Mouse (Mus musculus) layer of hippocampus, postnatal 36 days (tissue): ENCODE data around the gene Otp. TPM values are rescaled to one million over a fixed set of nuclear protein-coding genes. Genes with fewer than 3 reads are reported as not detected.
A peak's percentile ranks its signal among the peaks of the same experiment; 100 is the strongest.

Experiments used
- DNase-seq, 2 experiments: peaks; one replicate each; pipeline ENCODE4 v3.0.0; 2022
- total RNA-seq, 2 experiments: library from RNA; stranded (reverse); gene quantifications; 2 replicates each; pipeline ENCODE4 v1.2.3; 2021

The Otp gene
- under 1 TPM in 1 of 2 experiments, not detected in 1; 0.13 TPM for total RNA-seq

GRCm38 (mm10) chr13:94875396-94875880 lies at the start of gene Otp:
Otp (plus strand) TSS chr13:94875602.
- no peak for DNase-seq

- no peak for DNase-seq
These were observed 49.0 kb upstream of the Otp start for GRCm38 (mm10) chr13:94826389-94826788.

GRCm38 (mm10) chr13:94826986-94827385 lies 48.4 kb upstream of the Otp start:
- DNase-seq: no peak

- DNase-seq: no peak
These were observed 47.6 kb upstream of the Otp start for GRCm38 (mm10) chr13:94827847-94828246.

- DNase-seq: no peak
These were observed 37.2 kb upstream of the Otp start for GRCm38 (mm10) chr13:94838047-94838720.

- DNase-seq: no peak
These were observed 36.6 kb upstream of the Otp start for GRCm38 (mm10) chr13:94838756-94839337.

GRCm38 (mm10) chr13:94843236-94843635 lies 32.2 kb upstream of the Otp start:
- no peak for DNase-seq

GRCm38 (mm10) chr13:94847870-94848269 lies 27.5 kb upstream of the Otp start:
- no peak for DNase-seq

GRCm38 (mm10) chr13:94849351-94849750 lies 26.1 kb upstream of the Otp start:
- no peak for DNase-seq

- no peak for DNase-seq
These were observed 17.3 kb upstream of the Otp start for GRCm38 (mm10) chr13:94858016-94858575.

GRCm38 (mm10) chr13:94859256-94859655 lies 16.1 kb upstream of the Otp start:
- no peak for DNase-seq

GRCm38 (mm10) chr13:94862491-94863230 lies 12.7 kb upstream of the Otp start:
- DNase-seq: no peak

- no peak for DNase-seq
These were observed 8.5 kb upstream of the Otp start for GRCm38 (mm10) chr13:94866906-94867305.

- no peak for DNase-seq
These were observed 7.6 kb upstream of the Otp start for GRCm38 (mm10) chr13:94867772-94868171.

- peak in 1 of 2 experiments; percentile 9 for DNase-seq
These were observed 6.9 kb upstream of the Otp start for GRCm38 (mm10) chr13:94868478-94868950.

- no peak for DNase-seq
These were observed 5.9 kb upstream of the Otp start for GRCm38 (mm10) chr13:94869541-94869940.

GRCm38 (mm10) chr13:94870071-94870460 lies 5.3 kb upstream of the Otp start:
- no peak for DNase-seq

GRCm38 (mm10) chr13:94870461-94871186 lies 4.8 kb upstream of the Otp start:
- no peak for DNase-seq

- DNase-seq: no peak
These were observed 3.5 kb upstream of the Otp start for GRCm38 (mm10) chr13:94871806-94872320.

GRCm38 (mm10) chr13:94872439-94872838 lies 3.0 kb upstream of the Otp start:
- no peak for DNase-seq

- peak in 1 of 2 experiments; percentile 20 for DNase-seq
These were observed 2.0 kb upstream of the Otp start for GRCm38 (mm10) chr13:94873111-94874038.
